Mouse (Mus musculus): ENCODE data around the gene Asxl2.

- no peak for TF ChIP-seq MAFK (IDR thresholded peaks at IDR 0.05; ENCODE audit: insufficient read depth, low read depth, low read length)
- no peak for TF ChIP-seq CHD2 (IDR thresholded peaks at IDR 0.05; ENCODE audit: low read depth, low read length)
- no peak for TF ChIP-seq HCFC1 (IDR thresholded peaks at IDR 0.05; ENCODE audit: borderline replicate concordance, insufficient read depth, low read length)
- TF ChIP-seq ZNF384 (IDR thresholded peaks at IDR 0.05; ENCODE audit: low read depth, low read length) = no peak
Measured at GRCm38 (mm10) chr12:3429681-3430442, 3.2 kb downstream of the Asxl2 start.
